Mouse (Mus musculus) liver, embryonic 14.5 days (tissue): ENCODE measurements around the gene Hspa1b.

Source experiments
- CTCF ChIP-seq: IDR thresholded peaks from 2 replicates; pipeline ENCODE4 v1.5.1; 2016; ENCODE audit warnings: antibody characterized with exemption, low read depth, control low read depth
- EP300 ChIP-seq: IDR thresholded peaks from 2 replicates; pipeline ENCODE4 v1.6.1; 2016; ENCODE audit warnings: antibody characterized with exemption, low read depth

DNA sequence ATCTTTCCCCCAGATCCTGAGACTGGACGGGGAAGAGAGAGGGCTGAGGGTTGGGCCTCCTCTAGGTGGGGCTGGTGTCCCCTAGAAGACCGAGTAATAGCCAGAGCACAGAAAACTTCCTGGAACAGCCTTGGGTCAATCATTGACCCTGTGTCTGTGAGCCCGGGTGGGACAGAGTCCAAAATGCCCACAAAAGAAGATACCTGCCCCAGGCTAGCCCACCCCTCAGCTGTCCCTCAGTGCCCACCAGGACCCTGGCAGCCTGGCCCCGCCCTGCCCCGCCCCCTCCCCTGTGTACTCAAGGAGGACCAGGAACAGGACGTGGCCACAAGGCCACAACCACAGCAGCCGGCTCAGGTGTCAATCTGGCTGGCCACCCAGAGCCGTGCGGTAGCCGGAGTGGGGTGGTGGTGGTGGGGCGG lies 43.6 kb downstream of the Hspa1b start:
- TF ChIP-seq CTCF = peak; percentile 52
- TF ChIP-seq EP300 = no peak
